Mouse (Mus musculus): ENCODE measurements at regions not wholly inside any gene's neighbourhood (a gene's known extent, or its start where the extent isn't known, plus 50 kb on each side); places are given as distances from the start of the nearest gene placed in this dataset.

DNA sequence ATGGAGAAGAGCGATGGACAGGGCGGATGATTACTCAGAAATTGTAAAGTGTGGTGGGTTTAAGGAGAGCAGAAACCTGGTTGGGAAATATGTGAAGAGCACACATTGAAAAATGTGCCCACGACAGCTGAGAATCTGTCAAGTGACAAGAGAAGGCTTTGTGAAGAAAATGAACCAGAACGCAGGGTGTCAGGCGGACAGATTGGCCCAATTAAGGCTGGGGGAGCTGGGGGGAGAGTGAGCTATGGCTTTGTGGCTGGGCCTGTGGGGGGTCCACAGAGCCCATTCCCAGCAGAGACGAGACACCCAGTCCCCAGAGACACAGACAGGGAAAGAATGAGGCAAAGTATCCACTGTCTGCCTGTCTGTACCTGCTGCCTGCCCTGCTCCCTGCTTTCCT is 153.3 kb downstream of the Shq1 start:
- no peak for DNase-seq (ENCODE audit: low spot score in 2 of 2)

DNA sequence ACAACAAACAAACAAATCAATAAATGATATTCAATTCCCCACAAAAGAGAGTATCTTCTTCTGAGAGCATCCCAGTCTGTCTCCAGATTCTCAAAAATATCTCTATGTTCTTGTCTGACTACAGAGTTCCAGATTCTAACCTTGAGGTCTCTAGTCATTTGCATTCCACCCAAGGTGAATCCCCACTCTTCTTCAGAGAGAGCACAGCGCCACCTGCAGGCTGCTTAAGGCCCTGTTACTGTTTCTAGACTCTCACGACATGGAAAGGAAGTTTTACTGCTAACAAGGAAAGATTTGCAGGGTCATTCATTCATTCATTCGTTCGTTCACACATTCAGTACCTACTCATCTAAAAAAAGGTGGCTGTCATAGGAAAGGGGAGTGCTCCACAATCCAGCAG is 158.3 kb downstream of the Shq1 start:
- peak; percentile 44 to 61 for DNase-seq (ENCODE audit: low spot score in 2 of 2)

GRCm38 (mm10) chr6:100510676-100511075 is 160.3 kb downstream of the Shq1 start:
- no peak for DNase-seq (ENCODE audit: low spot score in 2 of 2)

GRCm38 (mm10) chr6:100505506-100506247 is 165.3 kb downstream of the Shq1 start:
- DNase-seq (ENCODE audit: low spot score in 2 of 2) = no peak

DNA sequence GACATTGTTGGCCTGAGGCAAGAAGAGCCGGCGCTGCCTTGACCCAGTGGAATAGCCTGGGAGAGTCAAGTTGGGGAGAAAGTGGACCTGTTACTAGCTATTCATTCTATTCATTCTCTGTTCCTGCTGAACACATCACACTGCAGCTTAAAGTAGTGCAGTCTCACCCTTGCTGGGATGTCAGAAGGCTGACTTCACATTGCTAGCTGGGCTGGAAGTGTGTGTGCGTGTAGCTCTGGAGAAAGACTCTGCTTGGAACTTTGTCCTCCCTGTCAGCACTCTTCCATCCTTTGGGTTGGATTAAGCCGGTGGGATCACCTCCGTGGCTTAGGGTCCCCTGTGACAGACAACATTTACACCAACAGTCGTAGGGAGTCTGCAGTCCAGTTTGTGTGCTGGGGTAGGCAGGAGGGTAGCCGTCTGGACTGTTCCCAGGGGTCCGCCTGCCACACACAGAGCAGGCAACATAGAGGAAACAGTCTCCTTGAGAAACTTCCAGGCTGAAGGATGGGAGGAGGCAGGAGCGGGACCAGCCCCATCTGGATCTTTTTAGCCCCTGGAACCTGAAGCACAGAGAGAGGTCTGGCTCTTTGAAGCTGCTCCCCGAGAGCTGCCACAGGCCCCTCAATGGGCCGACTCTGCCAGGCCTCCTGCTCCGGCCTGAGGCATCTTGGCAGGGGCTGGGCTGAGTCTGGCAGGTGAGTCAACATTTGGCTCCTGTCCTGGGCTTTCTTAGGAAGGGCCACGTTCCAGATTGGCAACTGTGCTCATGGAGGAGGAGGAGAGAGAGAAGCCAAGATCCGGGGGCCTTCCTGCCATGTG is 167.8 kb downstream of the Shq1 start:
- peak; percentile 54 to 69 for DNase-seq (ENCODE audit: low spot score in 2 of 2)

DNA sequence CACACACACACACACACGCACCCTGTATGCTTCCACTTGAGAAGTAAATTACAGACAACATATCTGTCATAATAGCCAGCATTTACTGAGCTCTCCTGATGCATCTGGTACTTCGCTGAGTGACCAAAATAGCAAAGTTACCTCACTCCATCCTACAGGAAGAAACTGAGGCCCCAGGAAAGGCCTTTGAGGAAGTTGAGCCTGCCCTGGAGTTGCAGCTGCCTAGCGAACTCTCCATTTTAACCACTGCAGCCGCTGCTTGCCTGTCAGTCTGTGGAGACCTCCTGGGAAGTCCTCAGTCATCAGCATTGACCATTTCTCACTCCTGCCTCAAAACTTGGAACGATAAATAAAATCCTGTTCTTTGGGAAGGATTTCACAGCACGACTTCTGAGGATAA is 168.8 kb downstream of the Shq1 start:
- no peak for DNase-seq (ENCODE audit: low spot score in 2 of 2)

DNA sequence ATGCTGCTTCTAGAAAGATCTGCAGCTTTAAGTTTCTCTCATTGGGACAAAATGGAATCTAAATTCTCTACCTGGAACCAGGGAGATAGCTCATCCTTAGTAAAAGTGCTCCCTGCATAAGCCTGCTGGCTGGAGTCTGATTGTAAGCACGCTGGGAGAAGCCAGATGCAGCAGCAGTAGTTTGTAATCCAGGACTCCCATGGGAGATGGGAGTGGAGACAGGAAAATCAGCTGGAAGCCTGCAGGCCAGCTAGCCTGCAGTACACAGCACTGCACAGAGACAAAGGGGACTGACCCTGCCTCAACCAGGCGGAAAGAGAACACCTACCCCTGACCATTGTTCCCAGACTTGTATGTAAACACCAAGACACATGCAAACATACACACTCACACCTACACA is 170.2 kb downstream of the Shq1 start:
- DNase-seq (ENCODE audit: low spot score in 2 of 2) = no peak

- no peak for DNase-seq (ENCODE audit: low spot score in 2 of 2)
Measured at GRCm38 (mm10) chr6:100500060-100500459, 170.9 kb downstream of the Shq1 start.

DNA sequence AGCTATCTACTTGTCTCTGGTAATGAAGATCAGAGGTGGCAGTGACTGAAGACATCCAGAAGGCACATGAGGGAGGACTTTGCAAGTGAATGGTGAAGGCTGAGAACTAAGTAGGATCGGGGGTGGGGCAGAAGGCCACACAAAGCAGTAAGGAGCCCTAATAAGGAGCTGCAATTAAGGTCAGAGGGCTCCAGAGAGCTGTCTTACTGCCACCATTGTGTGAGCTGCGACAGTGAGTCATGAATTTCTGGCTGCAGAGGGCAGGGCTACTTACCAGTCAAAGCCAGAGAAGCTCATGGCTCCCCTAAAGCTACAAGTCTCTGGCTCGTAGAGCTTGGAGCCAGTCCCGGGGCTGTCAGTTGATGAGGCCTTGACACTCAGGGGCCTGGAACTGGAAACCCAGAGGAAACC is 172.1 kb downstream of the Shq1 start:
- DNase-seq (ENCODE audit: low spot score in 2 of 2) = no peak

GRCm38 (mm10) chr6:100498126-100498525 is 172.8 kb downstream of the Shq1 start:
- DNase-seq (ENCODE audit: low spot score in 2 of 2) = no peak

DNA sequence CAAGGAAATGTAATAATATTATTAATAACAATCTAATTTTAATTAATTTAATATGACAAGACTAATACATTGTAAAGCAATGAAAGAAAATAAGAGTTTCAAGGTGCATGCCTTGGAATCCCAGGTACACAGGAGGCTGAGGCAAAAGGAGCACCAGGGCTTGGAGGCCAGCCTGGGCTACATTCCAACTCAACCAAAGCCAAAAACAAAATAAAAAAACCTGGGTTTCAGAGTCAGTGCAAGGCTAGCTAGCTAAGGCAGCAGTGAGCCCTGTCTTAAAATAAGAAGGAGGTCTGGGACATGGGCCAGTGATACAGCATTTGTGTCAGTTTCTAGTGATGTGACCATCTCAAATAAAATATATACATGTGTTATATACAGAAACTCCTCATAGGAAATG is 174.8 kb downstream of the Shq1 start:
- no peak for DNase-seq (ENCODE audit: low spot score in 2 of 2)

DNA sequence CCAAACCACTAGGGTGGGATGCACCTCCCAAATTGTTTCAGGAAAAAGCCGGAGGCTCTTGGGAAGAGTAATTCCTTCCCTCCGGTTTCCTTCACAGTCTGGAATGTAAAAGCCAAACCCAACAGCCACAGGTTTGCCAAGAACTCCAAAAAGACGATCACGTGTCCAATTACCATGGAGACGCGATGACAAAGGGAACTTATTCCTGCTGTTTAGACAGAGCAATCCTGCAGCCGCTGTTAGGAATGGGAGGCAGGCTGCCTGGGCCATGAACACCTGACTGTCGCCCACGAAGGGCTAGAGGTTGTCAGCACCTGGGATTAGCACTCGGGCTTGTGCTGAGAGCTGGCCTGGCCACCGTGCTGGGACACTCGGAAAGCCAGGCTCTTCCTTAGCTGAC is 175.8 kb downstream of the Shq1 start:
- DNase-seq (ENCODE audit: low spot score in 2 of 2) = no peak

- DNase-seq (ENCODE audit: low spot score in 2 of 2) = no peak
Measured at GRCm38 (mm10) chr6:100493558-100493957, 177.4 kb downstream of the Shq1 start.

- DNase-seq (ENCODE audit: low spot score in 2 of 2) = no peak
Measured at GRCm38 (mm10) chr6:100491811-100492210, 179.1 kb downstream of the Shq1 start.

- DNase-seq (ENCODE audit: low spot score in 2 of 2) = no peak
Measured at GRCm38 (mm10) chr6:100490920-100491712, 179.8 kb downstream of the Shq1 start.

DNA sequence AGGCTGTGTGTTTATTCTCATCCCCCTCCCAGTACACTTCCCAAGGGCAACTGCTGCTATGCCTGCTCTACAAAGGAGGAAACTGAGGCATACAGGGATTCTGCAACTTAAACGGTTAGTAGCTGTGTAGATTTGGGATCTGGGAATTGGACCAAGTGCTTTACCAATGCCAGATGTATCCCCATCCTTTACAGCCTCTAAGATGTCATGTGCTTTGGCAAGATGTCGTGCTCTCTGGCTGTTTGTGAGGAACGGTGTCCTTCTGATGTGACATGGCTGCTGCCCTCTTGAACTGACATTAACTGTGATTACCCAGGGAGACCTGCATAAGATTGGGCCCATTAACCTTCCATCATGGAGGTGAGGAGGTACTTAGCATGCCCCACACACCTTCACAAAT is 187.1 kb downstream of the Shq1 start:
- DNase-seq (ENCODE audit: low spot score in 2 of 2) = no peak

DNA sequence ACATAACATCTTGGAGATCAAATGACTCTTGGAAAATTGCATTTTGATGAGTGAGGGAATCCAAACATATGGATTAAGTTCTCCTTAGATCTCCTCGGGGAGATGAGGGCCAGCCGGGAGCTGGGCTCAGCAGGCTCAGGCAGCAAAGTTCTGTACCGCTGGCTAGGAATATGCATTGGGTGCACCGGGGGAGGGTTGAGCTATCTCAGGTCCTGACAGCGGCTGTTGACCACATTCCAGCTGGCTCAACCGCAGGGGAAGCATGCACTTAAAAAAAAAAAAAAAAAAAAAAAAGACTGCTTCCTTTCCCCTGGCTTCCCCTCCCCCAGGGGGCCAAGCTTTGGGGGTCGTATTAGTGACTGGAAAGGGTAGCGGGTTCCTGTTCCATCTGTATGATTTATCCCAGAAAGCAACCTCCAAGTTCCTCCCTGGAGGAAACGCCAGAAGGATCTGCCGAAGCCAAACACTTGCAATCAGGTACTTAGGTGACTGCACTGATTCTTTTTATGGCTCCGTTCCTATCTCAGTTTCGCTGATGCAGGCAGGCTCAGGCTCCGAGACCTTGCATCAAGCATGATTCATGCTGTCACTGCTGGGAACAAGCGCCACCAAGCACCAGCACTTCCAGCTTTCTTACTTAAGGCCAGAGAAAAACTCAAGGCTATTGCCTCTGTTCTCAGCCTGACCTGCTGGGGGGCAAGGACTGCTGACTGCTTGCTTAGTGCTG is 187.7 kb downstream of the Shq1 start:
- peak in 1 of 2 experiments; percentile 43 for DNase-seq (ENCODE audit: low spot score in 2 of 2)

- no peak for DNase-seq (ENCODE audit: low spot score in 2 of 2)
Measured at GRCm38 (mm10) chr6:100482572-100482971, 188.4 kb downstream of the Shq1 start.

DNA sequence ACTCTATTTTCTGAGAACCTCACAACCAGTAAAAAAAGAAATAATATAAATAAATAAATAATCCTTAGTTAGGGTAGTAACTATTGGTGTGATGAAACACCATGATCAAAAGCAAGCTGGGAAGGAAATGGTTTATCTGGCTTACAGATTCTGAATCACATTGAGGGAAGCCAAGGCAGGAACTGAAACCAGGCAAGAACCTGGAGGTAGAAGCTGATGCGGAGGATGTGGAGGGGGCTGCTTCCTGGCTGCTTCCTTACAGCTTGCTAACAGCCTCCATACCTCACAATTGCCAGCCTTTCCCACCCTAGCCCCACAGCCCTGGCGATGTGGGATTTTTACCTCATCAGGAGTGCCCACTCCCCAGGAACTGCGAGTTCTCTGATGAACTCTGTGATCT is 190.4 kb downstream of the Shq1 start:
- DNase-seq (ENCODE audit: low spot score in 2 of 2) = no peak

- DNase-seq (ENCODE audit: low spot score in 2 of 2) = no peak
Measured at GRCm38 (mm10) chr6:100479881-100480280, 191.1 kb downstream of the Shq1 start.

- DNase-seq (ENCODE audit: low spot score in 2 of 2) = no peak
Measured at GRCm38 (mm10) chr6:100479455-100479854, 191.5 kb downstream of the Shq1 start.

Measured in adrenal gland, adult 18-20 months (tissue).